Mouse (Mus musculus) embryonic facial prominence, embryonic 12.5 days (tissue): Measurements from ENCODE around the gene Itga11. TPM values are rescaled to one million over a fixed set of nuclear protein-coding genes. Genes with fewer than 3 reads are reported as not detected.
"Not testable (repeated sequence)": the region's sequence is repeated elsewhere in the genome, so short reads cannot be mapped to it uniquely, and the experiment has no call there.

Experiments
- ATAC-seq: fragments of 200-750 bp; cut with Nextera tagmentation; 2 replicates; pipeline ENCODE4 v1.8.0; 2017; ENCODE audit not compliant: insufficient number of reproducible peaks, insufficient read depth, low FRiP score, low TSS enrichment
- H3K27ac ChIP-seq: fragments of 300-500 bp; sonication (generic); 2 replicates; pipeline ENCODE4 v1.5.1; 2016; ENCODE audit warnings: mild to moderate bottlenecking
- H3K27me3 ChIP-seq: fragments of 300-500 bp; sonication (generic); 2 replicates; pipeline ENCODE4 v1.6.1; 2016; ENCODE audit warnings: mild to moderate bottlenecking, moderate library complexity
- H3K36me3 ChIP-seq: fragments of 300-500 bp; sonication (generic); 2 replicates; pipeline ENCODE4 v1.6.1; 2016; ENCODE audit warnings: mild to moderate bottlenecking
- H3K4me1 ChIP-seq: fragments of 300-500 bp; sonication (generic); 2 replicates; pipeline ENCODE4 v1.6.1; 2016
- H3K4me2 ChIP-seq: fragments of 300-500 bp; sonication (generic); replicated peaks from 2 replicates; pipeline ENCODE4 v1.6.1; 2016; ENCODE audit warnings: mild to moderate bottlenecking, moderate library complexity
- H3K4me3 ChIP-seq: fragments of 300-500 bp; sonication (generic); 2 replicates; pipeline ENCODE4 v1.5.1; 2016; ENCODE audit warnings: mild to moderate bottlenecking
- H3K9ac ChIP-seq: fragments of 300-500 bp; sonication (generic); 2 replicates; pipeline ENCODE4 v1.6.1; 2016; ENCODE audit warnings: mild to moderate bottlenecking, moderate library complexity
- H3K9me3 ChIP-seq: fragments of 300-500 bp; sonication (generic); 2 replicates; pipeline ENCODE4 v1.6.1; 2016; ENCODE audit warnings: mild to moderate bottlenecking, moderate library complexity
- WGBS: fragments of 180-500 bp; shearing (Covaris S2); methylation state at CpG from one replicate; pipeline ENCODE4 v1.1.7; 2016; 5-methylcytosine and 5-hydroxymethylcytosine counted together
- polyA plus RNA-seq: library from polyadenylated mRNA; unstranded; fragments of >200 nt; fragmentation: Nextera tagmentation; extraction: Ambion mirVana; gene quantifications from 2 replicates; pipeline ENCODE4 v1.2.1, GENCODE M21; 2016

The Itga11 gene
- polyA plus RNA-seq, 1 experiment from 2014 or later, result 3.9 TPM

- no peaks in the 10 kb centered on the region for H3K36me3 ChIP-seq
- H3K4me1 ChIP-seq, result no peaks in the 10 kb centered on the region; the same call in 1 of the 2 replicates
- H3K4me3 ChIP-seq, result no peak overlapping the region
- 85% methylated on average over 3 of the region's 3 CpGs for WGBS
- no peak overlapping the region for H3K27ac ChIP-seq
- H3K27me3 ChIP-seq, result no peaks in the 10 kb centered on the region
- no peak overlapping the region for H3K4me2 ChIP-seq
- no peak for ATAC-seq
- H3K9ac ChIP-seq, result no peak overlapping the region
- no peaks in the 10 kb centered on the region for H3K9me3 ChIP-seq
Observed at GRCm38 (mm10) chr9:62658016-62658415, 19.6 kb upstream of the Itga11 start.

- no peak overlapping the region for H3K27ac ChIP-seq
Observed at GRCm38 (mm10) chr9:62659026-62659425, 18.6 kb upstream of the Itga11 start.

GRCm38 (mm10) chr9:62660971-62661370, 16.7 kb upstream of the Itga11 start:
- H3K36me3 ChIP-seq, result not testable (repeated sequence)
- WGBS, result 95% methylated on average over 9 of the region's 9 CpGs

More at GRCm38 (mm10) chr9:62659026-62659425, 18.6 kb upstream of the Itga11 start:
- Histone ChIP-seq H3K4me2 (no peak overlapping the region), H3K9ac (no peak overlapping the region), H3K9me3 (no peaks in the 10 kb centered on the region), H3K27me3 (no peaks in the 10 kb centered on the region), H3K4me3 (no peak overlapping the region), H3K36me3 (no peaks in the 10 kb centered on the region), H3K4me1 (peaks cover 6% of the 10 kb centered on the region)
- 70% methylated on average over 4 of the region's 4 CpGs for WGBS
- ATAC-seq, result no peak

GRCm38 (mm10) chr9:62663443-62663842, 14.2 kb upstream of the Itga11 start:
- H3K27me3 ChIP-seq, result no peaks in the 10 kb centered on the region
- H3K27ac ChIP-seq, result no peak overlapping the region
- ATAC-seq, result no peak

More at GRCm38 (mm10) chr9:62660971-62661370, 16.7 kb upstream of the Itga11 start:
- not testable (repeated sequence) for ATAC-seq, H3K27ac ChIP-seq, H3K4me3 ChIP-seq, H3K9ac ChIP-seq, H3K27me3 ChIP-seq, H3K4me2 ChIP-seq, H3K9me3 ChIP-seq
- H3K4me1 ChIP-seq, result peaks cover 11% of the 10 kb centered on the region; the same call in 1 of the 2 replicates

GRCm38 (mm10) chr9:62664115-62664725, 13.4 kb upstream of the Itga11 start:
- peaks cover 11% of the 10 kb centered on the region; the same call in 1 of the 2 replicates for H3K4me1 ChIP-seq
- no peak overlapping the region for H3K9ac ChIP-seq
- no peaks in the 10 kb centered on the region for H3K9me3 ChIP-seq
- no peak for ATAC-seq
- no peaks in the 10 kb centered on the region for H3K36me3 ChIP-seq
- no peaks in the 10 kb centered on the region for H3K27me3 ChIP-seq
- no peak overlapping the region for H3K27ac ChIP-seq
- 46% methylated on average over 10 of the region's 10 CpGs for WGBS
- no peak overlapping the region for H3K4me3 ChIP-seq
- no peak overlapping the region for H3K4me2 ChIP-seq

More at GRCm38 (mm10) chr9:62663443-62663842, 14.2 kb upstream of the Itga11 start:
- peaks cover 11% of the 10 kb centered on the region; the same call in 1 of the 2 replicates for H3K4me1 ChIP-seq
- no peak overlapping the region for H3K4me3 ChIP-seq
- H3K4me2 ChIP-seq, result no peak overlapping the region
- WGBS, result 24% methylated on average over 2 of the region's 2 CpGs
- H3K9me3 ChIP-seq, result no peaks in the 10 kb centered on the region
- no peaks in the 10 kb centered on the region for H3K36me3 ChIP-seq
- no peak overlapping the region for H3K9ac ChIP-seq

GRCm38 (mm10) chr9:62665892-62666291, 11.7 kb upstream of the Itga11 start:
- ATAC-seq, result no peak
- Histone ChIP-seq H3K27me3 (no peaks in the 10 kb centered on the region), H3K27ac (no peak overlapping the region), H3K4me3 (no peak overlapping the region), H3K4me2 (no peak overlapping the region), H3K36me3 (no peaks in the 10 kb centered on the region), H3K4me1 (peaks cover 11% of the 10 kb centered on the region; the same call in 1 of the 2 replicates), H3K9me3 (no peaks in the 10 kb centered on the region), H3K9ac (no peak overlapping the region)
- 86% methylated on average over 4 of the region's 4 CpGs for WGBS

GRCm38 (mm10) chr9:62668503-62668902, 9.1 kb upstream of the Itga11 start:
- Histone ChIP-seq H3K9ac (no peak overlapping the region), H3K36me3 (no peaks in the 10 kb centered on the region), H3K9me3 (no peaks in the 10 kb centered on the region), H3K4me3 (no peak overlapping the region), H3K27me3 (no peaks in the 10 kb centered on the region), H3K27ac (no peak overlapping the region), H3K4me2 (no peak overlapping the region), H3K4me1 (peaks cover 10% of the 10 kb centered on the region; the same call in 1 of the 2 replicates)
- 88% methylated on average over 4 of the region's 4 CpGs for WGBS
- ATAC-seq, result peak; percentile 67; the same call in 1 of the 2 replicates

- no peak for ATAC-seq
- 79% methylated on average over 7 of the region's 7 CpGs for WGBS
Observed at GRCm38 (mm10) chr9:62673241-62673640, 4.4 kb upstream of the Itga11 start.

GRCm38 (mm10) chr9:62675172-62675571, 2.5 kb upstream of the Itga11 start:
- Histone ChIP-seq H3K36me3 (no peaks in the 10 kb centered on the region), H3K27me3 (peaks cover 22% of the 10 kb centered on the region), H3K27ac (no peak overlapping the region), H3K4me1 (peaks cover 19% of the 10 kb centered on the region), H3K9me3 (no peaks in the 10 kb centered on the region), H3K9ac (no peak overlapping the region), H3K4me2 (no peak overlapping the region), H3K4me3 (no peak overlapping the region)
- WGBS, result 72% methylated on average over 1 of the region's 1 CpGs
- ATAC-seq, result no peak

More at GRCm38 (mm10) chr9:62673241-62673640, 4.4 kb upstream of the Itga11 start:
- Histone ChIP-seq H3K27me3 (peaks cover 10% of the 10 kb centered on the region; the same call in 1 of the 2 replicates), H3K36me3 (no peaks in the 10 kb centered on the region), H3K4me2 (no peak overlapping the region), H3K4me1 (peaks cover 7% of the 10 kb centered on the region; the same call in 1 of the 2 replicates), H3K9me3 (no peaks in the 10 kb centered on the region), H3K27ac (no peak overlapping the region), H3K4me3 (no peak overlapping the region), H3K9ac (no peak overlapping the region)

GRCm38 (mm10) chr9:62678550-62679155, 1.0 kb downstream of the Itga11 start:
- Histone ChIP-seq H3K36me3 (no peaks in the 10 kb centered on the region), H3K27ac (no peak overlapping the region; the same call in 1 of the 2 replicates), H3K9ac (peak overlapping the region; percentile 43), H3K4me3 (peak overlapping the region; percentile 40), H3K4me1 (peaks cover 19% of the 10 kb centered on the region), H3K9me3 (no peaks in the 10 kb centered on the region), H3K27me3 (peaks cover 22% of the 10 kb centered on the region), H3K4me2 (peak overlapping the region; percentile 61)
- whole genome bisulfite sequencing, result 4% methylated on average over 22 of the region's 22 CpGs
- ATAC-seq, result no peak

- H3K4me1 ChIP-seq, result peaks cover 19% of the 10 kb centered on the region
- peaks cover 22% of the 10 kb centered on the region for H3K27me3 ChIP-seq
- H3K9me3 ChIP-seq, result no peaks in the 10 kb centered on the region
- no peak overlapping the region for H3K27ac ChIP-seq
- 0 out of 2 replicates have a peak overlapping the region, but pooled peaks have one; percentile 40 for H3K4me3 ChIP-seq
- H3K36me3 ChIP-seq, result no peaks in the 10 kb centered on the region
- 53% methylated on average over 4 of the region's 4 CpGs for WGBS
- ATAC-seq, result no peak
- H3K4me2 ChIP-seq, result peak overlapping the region; percentile 61; the same call in 1 of the 2 replicates
- H3K9ac ChIP-seq, result 0 out of 2 replicates have a peak overlapping the region, but pooled peaks have one; percentile 3
Observed at GRCm38 (mm10) chr9:62679398-62679797, 1.8 kb downstream of the Itga11 start.

GRCm38 (mm10) chr9:62684311-62684710, 6.7 kb downstream of the Itga11 start:
- WGBS, result 86% methylated on average over 7 of the region's 7 CpGs

More at GRCm38 (mm10) chr9:62684311-62684710, 6.7 kb downstream of the Itga11 start:
- Histone ChIP-seq H3K9me3 (no peaks in the 10 kb centered on the region), H3K4me2 (no peak overlapping the region), H3K36me3 (no peaks in the 10 kb centered on the region), H3K27ac (no peak overlapping the region), H3K27me3 (peaks cover 5% of the 10 kb centered on the region), H3K4me1 (peaks cover under 1% of the 10 kb centered on the region; the same call in 1 of the 2 replicates), H3K4me3 (no peak overlapping the region), H3K9ac (no peak overlapping the region)
- no peak for ATAC-seq
